Mouse (Mus musculus) regulatory T cell (primary cell): Measurements from ENCODE around the gene Mtus2.
"Not testable (repeated sequence)": the region's sequence is repeated elsewhere in the genome, so short reads cannot be mapped to it uniquely, and the experiment has no call there.

Experiments
- in situ Hi-C: fragments of 300-600 bp; cut with MboI, MseI; formaldehyde crosslinking; loops from one replicate; pipeline ENCODE4 v1.15.1; 2025; ENCODE audit warnings: high pct_unique_total_duplicates

Mtus2 gene

DNA sequence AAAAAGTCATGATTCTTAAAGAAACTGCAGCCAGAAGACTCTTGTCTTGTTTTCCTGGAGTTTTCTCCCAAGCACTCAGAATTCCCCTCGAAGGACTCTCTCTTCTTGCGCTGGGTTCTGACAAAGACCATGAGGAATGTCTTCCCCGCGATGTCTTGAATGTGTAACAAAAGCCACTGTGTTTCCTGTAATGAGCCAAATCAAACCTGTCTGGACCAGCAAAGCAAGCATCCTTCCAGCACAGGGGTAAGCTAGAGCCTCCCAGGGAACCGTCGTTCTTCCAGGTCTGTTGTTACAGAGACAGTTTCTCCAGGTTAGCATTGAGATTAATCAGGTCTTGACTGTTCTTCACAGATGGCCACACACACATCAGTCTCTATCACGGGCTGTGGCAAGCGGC, 321.1 kb downstream of the Mtus2 start:
- in situ Hi-C loops = no loop called here

DNA sequence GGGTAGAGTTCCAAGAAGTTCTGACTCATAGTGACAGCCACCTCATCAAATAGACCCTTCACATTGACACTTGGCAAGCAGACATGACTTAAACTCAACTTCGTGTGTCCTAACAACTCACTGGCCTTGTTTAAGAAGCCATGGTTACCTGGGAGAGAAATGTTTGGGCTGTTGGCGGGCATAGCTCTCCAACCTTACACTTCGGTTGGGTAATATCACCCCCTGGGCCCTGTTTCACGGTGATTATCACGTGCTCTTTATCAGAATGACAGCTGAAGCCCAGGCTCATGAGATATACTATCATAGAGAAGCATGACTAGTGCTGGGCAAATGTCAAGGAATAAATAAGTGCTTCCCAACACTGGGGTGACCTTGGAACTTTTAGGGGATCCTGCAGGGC, 323.2 kb downstream of the Mtus2 start:
- in situ Hi-C loops = no loop called here

DNA sequence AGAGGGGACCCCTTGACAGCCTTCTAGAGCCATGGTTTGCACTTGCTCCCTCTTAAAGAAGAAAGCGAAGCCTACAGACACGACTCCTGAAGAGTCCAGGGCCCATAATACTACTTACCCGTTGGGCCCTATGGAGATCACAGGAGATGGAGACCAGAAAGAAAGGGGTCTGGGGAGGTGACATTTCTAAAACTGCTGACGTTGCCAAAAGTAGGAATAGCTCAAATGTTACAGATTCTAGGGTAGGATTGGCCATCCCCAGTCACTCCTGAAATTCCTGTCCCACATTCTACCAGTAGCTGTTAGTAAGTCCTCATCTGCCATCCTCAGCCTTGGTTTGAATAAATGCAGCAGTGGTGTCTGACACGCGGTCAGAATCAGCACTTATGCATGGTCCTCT, 325.0 kb downstream of the Mtus2 start:
- in situ Hi-C loops = no loop called here

DNA sequence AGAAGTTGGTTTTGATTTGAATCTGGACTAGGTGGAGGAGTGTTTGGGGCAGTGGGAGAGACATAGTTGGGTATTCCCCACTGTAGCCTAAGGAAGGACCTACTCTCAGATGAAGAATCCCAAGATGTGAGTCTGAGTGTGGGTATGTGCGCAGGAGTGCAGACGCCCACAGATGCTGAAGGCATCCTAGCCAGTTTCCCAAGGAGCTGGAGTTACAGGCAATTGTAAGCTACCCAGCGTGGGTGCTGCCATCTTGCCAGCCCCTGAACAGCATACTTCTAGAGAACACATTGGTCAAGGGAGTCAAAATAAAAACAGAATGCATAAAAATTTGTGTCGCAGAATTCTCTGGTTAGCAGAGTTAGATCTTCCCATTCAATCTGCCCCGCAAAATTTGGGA, 325.5 kb downstream of the Mtus2 start:
- in situ Hi-C loops = no loop called here

DNA sequence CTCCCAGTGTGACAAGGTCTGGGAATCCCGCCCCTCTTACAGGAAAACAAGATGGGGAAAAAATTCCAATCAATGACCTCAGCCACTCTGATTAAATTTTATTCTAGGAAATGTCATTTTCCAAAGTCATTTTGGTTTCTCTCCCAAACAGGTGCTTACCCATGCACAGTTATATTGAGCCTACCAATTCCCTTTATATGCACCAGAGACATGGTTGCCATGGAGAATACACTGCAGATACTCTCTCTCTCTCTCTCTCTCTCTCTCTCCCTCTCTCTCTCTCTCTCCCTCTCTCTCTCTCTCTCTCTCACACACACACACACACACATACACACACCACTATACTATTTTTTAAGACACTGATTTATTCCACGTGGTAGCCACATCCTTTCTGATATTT, 326.1 kb downstream of the Mtus2 start:
- in situ Hi-C loops = no loop called here

DNA sequence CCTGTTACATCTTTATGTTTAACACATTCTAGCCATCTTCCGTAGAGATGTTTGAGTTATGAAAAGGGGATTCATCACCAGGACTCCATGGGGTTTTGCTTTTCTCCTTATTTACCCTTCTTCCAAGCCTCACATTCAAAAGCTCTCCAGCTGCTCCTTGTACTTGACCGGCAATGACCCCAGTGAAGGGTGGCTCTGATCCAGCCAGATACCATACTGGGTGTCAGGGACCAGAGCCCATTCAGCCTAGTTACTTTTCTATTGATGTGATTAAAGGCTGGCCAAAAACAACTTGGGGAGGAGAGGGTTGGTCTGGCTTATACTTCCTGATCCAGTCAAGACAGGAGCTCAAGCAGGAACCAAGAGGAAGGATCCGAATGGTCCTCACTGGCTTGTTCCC, 326.5 kb downstream of the Mtus2 start:
- in situ Hi-C loops = no loop called here

DNA sequence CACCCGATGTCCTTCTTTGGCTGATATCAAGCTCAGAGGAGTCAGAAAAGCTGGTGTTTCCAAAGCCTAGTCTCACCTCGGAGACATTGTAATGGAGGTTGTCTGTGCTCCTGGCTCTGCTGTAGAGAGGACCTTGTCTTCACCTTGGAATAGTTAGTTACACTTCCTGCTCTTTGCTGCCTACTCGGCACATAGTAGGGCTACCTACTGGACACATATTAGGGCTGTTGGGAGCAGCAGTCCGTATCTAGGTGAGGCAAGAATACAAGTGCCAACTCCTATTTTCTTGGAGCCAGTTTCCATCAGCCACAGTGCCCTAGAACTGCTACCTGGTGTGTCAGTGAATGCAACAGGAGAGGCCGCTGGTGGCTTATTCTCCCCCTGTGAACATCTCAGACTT, 330.4 kb downstream of the Mtus2 start:
- in situ Hi-C loops = no loop called here

DNA sequence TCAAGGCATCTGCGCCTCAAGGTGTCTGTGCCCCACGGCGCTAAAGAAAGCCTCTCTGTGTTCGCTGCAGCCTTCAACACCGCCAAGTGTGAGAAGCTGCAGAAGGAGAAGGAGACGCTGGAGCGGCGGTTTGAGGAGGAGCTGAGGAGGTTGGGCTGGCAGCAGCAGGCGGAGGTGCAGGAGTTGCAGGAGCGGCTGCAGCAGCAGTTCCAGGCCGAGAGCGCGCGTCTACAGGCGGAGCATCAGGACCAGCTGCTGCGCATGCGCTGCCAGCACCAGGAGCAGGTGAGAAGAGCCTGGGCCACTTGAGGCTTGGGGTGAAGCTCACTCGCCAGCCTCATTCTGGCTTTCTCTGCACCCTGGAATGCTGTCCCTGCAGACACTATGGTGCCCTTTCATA, 331.7 kb downstream of the Mtus2 start:
- in situ Hi-C loops = no loop called here

DNA sequence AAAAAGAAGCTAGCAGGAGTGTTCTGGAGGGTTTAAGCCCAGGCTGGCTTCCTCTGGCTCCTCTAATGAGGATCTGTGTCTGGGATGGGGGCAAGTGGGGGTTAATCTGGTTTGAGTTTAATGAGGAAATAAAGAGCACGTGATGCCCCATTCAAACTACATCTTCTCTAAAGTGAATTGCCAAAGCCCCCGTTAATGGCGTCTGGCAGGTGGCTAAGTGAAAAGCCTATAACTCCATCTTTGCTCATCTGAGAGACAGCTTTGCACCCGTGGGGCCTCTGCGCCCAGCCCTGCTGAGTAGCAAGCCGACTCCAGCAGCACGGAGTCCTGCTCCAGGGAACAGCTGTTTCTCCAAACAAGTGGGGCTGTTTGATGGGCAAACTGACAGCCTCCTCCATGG, 332.8 kb downstream of the Mtus2 start:
- in situ Hi-C loops = no loop called here

DNA sequence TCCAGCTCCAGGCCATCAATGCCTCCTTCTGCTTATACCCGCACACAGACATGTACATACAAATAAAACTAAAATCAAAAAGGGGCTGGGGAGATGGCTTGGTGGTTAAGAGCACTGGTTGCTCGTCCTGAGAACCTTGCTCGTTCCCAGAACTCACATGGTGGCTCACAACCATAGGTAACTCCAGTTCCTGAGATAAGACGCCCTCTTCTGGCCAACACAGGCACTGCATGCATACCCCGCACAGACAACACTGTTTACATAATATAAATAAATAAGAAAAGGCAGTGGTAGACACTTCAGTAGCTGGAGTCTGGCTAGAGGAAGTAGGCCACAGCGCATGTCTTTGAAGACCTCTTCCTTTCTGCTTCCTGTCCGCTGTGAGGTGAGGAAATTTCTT, 335.7 kb downstream of the Mtus2 start:
- in situ Hi-C loops = no loop called here

DNA sequence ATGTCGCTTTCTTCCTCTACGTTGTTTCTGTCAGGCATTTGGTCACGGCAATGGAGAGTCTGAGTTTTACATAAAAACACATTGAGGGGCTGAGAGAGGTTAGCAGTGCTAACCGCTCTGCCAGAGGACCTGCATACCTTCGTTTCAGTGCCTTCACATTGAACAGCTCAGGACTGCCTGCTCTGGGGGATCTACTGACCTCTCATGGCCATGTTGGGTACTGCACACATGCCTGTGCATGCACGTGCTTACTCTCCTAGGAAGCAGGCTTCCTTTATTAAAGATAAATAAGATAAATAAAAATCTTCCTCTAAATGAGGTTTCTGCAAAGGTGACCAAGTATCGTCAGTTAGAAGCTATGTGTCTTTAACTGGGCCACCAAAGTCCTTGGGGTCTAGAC, 336.2 kb downstream of the Mtus2 start:
- in situ Hi-C loops = no loop called here

DNA sequence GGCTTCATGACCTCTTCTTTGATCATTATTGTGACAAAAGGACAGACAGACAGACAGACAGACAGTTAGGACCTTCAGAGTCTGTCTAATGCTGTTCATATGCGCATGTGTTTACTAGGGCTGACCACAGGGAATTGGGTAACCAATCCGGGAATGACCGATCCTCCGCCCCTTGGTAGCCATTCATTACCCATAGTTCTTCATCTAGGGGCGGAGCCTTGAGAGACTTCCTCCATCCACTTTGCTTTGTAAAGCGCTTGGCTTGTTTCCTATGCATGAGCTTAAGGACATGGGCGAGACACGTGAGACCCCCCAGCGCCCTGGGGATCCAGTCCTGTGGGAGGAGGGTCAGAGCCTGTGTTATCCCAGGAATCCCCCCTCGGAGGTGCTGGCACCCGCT, 345.8 kb downstream of the Mtus2 start:
- in situ Hi-C loops = no loop called here

DNA sequence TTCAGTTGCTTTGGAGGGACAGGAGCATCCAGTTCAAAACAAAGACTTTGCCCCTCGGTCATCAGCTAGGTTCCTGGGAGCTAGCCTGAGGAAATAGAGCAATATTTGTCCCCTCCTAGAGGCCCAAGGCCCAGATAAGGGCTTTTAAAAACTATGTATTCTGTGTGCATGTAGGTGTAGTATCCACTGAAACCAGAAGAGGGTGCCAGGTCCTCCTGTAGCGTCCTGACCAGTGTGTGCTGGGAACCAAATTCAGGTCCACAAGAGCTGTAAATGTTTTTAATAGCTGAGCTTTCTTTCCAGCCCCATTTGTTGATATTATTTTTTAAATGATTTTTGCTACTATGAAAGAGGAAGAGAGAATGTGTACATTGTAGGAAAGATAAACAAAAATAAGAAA, 347.0 kb downstream of the Mtus2 start:
- in situ Hi-C loops = no loop called here

DNA sequence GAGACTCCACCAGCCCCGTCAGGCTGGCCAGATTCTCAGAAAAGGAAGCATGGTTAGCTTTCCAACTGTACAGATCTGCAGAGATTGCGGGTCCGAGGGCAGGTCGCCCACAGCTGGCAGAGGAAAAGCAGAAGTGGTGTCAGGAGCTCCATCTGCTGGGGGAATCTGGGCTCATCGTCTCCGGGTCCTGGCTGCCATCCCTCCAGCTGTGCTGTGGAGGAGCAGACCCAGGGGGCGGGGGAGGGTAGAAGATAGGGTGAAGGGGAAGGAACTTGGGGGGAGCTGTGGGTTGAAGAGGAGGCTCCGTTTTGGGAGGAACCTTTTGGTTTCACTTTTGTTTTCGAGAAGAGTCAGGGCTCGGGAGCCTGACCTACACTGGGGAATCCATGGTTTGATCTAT, 353.7 kb downstream of the Mtus2 start:
- in situ Hi-C loops = no loop called here

DNA sequence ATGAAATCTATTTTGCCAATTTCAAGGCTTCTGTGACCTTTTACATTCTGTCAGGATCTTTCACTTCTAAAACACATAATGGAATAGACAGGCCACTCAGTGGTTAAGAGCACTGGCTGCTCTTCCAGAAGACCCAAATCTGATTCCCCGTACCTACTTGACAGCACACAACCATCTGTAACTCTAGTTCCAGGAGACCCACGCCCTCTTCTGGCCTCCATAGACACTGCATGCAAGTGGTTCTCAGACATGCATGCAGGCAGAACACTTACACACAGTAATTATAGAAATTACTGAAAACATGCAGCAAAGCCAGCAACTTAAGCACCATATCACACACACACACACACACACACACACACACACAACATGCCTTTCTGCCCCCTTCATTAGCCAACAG, 355.3 kb downstream of the Mtus2 start:
- in situ Hi-C loops = no loop called here

DNA sequence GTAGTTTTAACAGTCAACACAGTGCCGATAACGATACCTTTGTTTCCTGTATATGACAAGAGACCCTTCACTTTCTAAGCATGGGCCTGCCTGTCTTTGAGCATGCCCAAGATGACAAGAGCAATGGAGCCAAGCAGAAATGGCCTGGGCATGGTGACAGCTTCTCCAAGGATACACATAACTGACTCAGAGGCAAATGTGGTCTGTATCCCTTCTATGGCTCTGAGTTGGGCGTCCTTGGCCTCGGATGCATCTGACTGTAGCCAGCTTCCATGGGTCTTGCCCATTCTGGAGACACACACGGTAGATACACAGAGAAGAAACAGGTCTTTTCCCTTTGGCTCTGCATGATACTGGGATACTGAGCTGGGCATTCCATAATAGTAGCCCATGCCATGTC, 357.8 kb downstream of the Mtus2 start:
- in situ Hi-C loops = no loop called here

DNA sequence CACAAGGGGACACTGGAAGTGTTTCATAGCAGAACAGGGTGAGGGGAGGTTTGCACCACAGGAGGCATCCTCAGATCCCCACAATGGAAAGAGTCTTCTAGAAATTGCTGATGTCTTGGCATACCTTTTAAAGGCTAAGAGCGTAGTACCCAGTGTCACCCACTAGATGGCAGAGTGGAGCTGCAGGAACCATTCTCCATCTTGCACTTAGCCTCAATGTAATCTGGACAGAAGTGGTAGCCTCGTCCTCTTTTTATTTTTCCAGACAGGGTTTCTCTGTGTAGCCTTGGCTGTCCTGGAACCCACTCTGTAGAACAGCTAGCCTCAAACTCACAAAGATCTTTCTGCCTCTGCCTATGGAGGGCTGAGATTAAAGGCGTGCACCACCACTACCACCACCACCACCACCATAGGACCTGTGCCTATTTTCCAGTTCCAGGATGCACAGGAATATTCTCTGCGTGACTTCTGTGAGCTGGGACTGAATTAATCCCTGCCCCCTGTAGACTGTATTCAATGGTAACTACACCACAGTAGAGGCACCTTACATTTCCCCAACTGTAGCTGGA, 368.3 kb downstream of the Mtus2 start:
- in situ Hi-C loops = no loop called here

DNA sequence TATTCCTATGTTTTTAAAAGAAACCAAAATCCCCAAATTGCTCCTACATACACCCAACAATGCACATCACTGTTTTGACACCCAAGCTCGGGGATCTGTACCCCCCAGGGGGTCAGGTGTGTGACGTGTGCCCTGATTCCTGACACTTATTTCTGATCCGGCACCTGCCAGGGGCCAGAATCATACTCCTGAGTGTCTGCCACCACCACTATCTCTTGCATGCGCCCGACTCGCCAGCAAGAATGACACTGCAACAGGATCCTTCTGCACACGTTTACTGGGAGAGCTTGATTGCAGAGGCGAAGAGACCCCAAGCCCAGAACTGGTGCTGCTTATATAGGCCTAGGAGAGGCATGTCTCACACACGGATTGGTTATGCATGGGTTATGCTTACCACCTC, 369.2 kb downstream of the Mtus2 start:
- in situ Hi-C loops = not testable (repeated sequence)

DNA sequence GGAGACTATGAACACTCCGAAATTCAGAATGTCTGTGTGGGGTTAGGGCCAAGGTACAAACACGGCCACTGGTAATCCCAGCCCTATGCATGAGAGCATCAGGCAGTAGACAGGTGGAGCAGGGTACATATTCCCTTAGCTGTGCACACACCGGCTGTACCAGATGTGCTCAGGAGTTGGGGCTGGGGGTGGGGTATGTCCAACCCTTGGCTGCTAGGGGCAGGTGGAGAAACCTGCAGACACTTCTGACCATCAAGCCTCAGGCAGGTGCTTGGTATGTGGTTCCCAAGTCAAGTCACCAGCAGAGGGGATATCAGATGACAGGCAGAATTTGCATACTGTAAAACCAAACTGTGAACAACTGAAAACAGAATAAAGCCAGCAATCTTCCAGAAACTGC, 371.9 kb downstream of the Mtus2 start:
- in situ Hi-C loops = no loop called here

DNA sequence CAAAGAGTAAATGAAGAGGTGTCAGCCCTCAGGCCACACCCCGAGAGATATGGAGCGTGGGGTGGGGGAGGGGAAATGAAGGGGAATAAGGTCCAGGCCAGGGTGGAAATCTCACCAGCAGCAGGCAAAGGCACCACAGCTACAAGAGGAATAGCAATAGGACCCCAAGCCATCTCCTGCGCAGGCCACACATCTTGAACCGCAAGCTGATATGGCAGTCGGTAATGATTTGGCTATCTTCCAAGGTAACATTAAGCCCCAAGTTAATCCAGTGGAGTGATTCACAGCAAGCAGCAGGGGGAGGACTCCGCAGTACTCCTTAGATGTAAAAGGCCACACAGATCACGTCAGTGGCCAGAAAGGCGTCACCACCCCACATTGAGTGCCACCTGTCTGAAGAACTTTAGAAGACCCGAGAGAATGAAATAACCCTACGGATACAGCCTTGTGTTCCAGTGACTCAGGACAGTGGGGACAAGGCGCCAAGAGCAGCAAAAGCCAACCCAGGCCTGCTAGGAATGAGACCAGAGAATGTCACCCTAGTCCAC, 374.2 kb downstream of the Mtus2 start:
- in situ Hi-C loops = loop anchor here (10.0 kb wide), 1 partner anchor 463 kb away; no protein-coding TSS in a partner anchor

DNA sequence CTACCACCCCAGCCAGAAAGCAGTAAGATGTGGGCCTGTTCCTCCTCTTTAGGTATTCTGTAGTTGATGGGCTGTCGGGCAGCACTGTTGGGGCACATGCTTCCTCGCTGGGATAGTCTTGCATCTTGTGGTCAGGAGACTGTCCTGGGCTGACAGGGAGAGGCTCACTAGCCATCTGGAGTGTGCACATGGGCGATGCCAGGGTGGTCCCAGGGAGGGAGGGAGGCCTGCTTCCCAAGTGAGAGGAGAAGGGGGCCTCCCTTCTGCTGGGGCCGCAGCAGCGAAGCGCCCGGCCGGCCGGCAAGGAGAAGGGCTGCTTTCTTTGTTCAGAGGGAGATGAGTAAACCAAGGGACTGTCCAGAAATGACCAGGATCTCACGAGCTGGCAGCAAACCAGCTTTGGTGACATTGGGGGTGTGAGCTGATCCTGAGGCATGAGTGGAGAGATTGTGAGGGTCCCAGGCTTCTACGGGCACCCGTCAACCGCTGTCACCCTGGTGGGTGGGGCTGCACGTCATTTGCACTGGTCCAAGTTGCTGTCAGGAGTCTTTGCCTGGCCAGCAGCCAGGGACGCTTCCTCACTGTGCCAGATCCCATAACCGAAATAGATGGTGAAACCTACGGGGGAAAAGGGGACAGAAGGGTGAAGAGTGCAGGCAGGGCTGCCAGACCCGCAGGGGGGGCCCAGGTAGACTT, 375.0 kb downstream of the Mtus2 start:
- in situ Hi-C loops = loop anchor here (10.0 kb wide), 1 partner anchor 463 kb away; no protein-coding TSS in a partner anchor

DNA sequence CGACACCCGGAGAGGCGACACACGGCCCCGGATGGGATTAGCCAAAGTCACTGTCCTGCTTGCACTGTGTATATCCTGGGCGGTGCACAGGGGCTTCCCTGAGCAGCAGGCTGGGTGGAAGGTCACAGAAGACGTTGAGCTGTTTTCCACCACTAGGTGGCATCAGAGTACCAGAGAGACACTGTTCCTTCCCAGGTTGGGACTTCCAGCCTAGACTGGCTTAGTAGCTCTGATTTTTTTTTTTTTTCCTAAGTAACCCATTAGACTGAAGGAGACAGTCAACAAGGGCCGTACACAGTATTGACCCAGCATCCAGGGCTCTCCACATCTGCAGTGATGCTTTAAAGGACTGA, 375.5 kb downstream of the Mtus2 start:
- in situ Hi-C loops = loop anchor here (10.0 kb wide), 1 partner anchor 462 kb away; no protein-coding TSS in a partner anchor

DNA sequence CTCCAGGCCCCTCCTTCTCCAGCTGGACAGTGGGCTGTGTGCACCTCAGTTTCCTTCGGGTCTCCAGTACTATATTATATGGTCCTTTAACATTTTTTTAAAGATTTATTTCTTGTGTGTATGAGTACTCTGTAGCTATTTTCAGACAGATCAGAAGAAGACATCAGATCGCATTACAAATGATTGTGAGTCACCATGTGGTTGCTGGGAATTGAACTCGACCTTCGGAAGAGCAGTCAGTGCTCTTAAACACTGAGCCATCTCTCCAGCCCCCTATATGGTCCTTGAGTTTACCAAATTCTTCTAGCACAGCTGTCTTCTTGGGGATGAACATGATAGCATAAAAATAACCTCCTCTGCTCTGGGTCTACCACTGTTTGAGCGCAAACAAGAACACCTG, 382.0 kb downstream of the Mtus2 start:
- in situ Hi-C loops = loop anchor here (5.0 to 10.0 kb wide), 2 partner anchors 48 to 456 kb away; no protein-coding TSS in a partner anchor
